Mouse (Mus musculus) liver, embryonic 13.5 days (tissue): ENCODE measurements around the gene Olfr923. TPM values are rescaled to one million over a fixed set of nuclear protein-coding genes. Genes with fewer than 3 reads are reported as not detected.

ENCODE experiments used
- polyA plus RNA-seq: library from polyadenylated mRNA; unstranded; fragments of >200 nt; fragmentation: Nextera tagmentation; extraction: Ambion mirVana; gene quantifications from 2 replicates; pipeline ENCODE4 v1.2.1, GENCODE M21; 2015

The Olfr923 gene
- polyA plus RNA-seq, 1 experiment from 2014 or later, result not detected

Other genes starting within 250 kb of the Olfr923 start
- gene Olfr912, start 246.4 kb upstream of the Olfr923 start, polyA plus RNA-seq, result not detected in 2 replicates
- not detected in 2 replicates for gene Olfr913, start 233.8 kb upstream of the Olfr923 start, polyA plus RNA-seq
- not detected in 2 replicates for gene Olfr914, start 221.4 kb upstream of the Olfr923 start, polyA plus RNA-seq
- not detected in 2 replicates for gene Olfr916, start 166.7 kb upstream of the Olfr923 start, polyA plus RNA-seq
- gene Olfr917, start 160.7 kb upstream of the Olfr923 start, polyA plus RNA-seq, result not detected in 2 replicates
- not detected in 2 replicates for gene Olfr918, start 151.9 kb upstream of the Olfr923 start, polyA plus RNA-seq
- gene Olfr919, start 122.9 kb upstream of the Olfr923 start, polyA plus RNA-seq, result not detected in 2 replicates
- gene Vwa5a, start 108.3 kb upstream of the Olfr923 start, polyA plus RNA-seq, result 8.5 and 9.3 TPM in 2 replicates
- gene Olfr920, start 74.2 kb upstream of the Olfr923 start, polyA plus RNA-seq, result 0.02 TPM in 2 replicates
- gene Olfr921, start 53.5 kb upstream of the Olfr923 start, polyA plus RNA-seq, result not detected in 2 replicates
- not detected in 2 replicates for gene Olfr922, start 11.9 kb upstream of the Olfr923 start, polyA plus RNA-seq
- not detected in 2 replicates for gene Olfr924, start 17.9 kb downstream of the Olfr923 start, polyA plus RNA-seq
- not detected in 2 replicates for gene Olfr26, start 28.5 kb downstream of the Olfr923 start, polyA plus RNA-seq
- gene Olfr926, start 50.6 kb downstream of the Olfr923 start, polyA plus RNA-seq, result not detected in 2 replicates
- not detected in 2 replicates for gene Olfr930, start 103.3 kb downstream of the Olfr923 start, polyA plus RNA-seq
- gene Olfr933, start 145.8 kb downstream of the Olfr923 start, polyA plus RNA-seq, result not detected in 2 replicates
- gene Olfr934, start 161.8 kb downstream of the Olfr923 start, polyA plus RNA-seq, result not detected in 2 replicates
- gene Olfr935, start 173.1 kb downstream of the Olfr923 start, polyA plus RNA-seq, result not detected in 2 replicates
- gene Olfr146, start 196.8 kb downstream of the Olfr923 start, polyA plus RNA-seq, result not detected in 2 replicates
- not detected in 2 replicates for gene Olfr937, start 238.4 kb downstream of the Olfr923 start, polyA plus RNA-seq